Mouse (Mus musculus) brain, embryonic 18.5 days (tissue): ENCODE results near the gene Mink1.

ENCODE experiments used
- DNase-seq: peaks from one replicate; pipeline ENCODE4 v3.0.0-alpha.2; 2012; ENCODE audit warnings: low read depth, low spot score

Gene Mink1

DNA sequence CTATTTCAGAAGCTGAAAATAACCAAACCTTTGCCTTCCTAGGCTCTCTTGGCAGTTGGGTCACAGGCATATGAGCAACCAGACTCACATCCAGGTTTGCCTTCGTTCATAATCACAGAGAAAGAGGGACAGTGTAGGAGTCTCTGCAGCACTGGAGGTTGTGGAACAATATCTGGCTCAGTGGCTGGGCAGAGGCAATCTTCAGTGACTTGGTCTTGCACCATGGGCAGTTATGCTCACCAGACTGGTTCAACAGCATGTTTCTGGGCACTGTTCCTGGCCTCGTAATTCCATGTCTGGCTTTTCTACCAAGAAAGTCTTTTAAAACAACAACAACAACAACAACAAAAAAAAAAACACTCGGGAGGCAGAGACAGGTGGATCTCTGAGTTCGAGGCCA is 72.9 kb downstream of the Mink1 start:
- no peak for DNase-seq

DNA sequence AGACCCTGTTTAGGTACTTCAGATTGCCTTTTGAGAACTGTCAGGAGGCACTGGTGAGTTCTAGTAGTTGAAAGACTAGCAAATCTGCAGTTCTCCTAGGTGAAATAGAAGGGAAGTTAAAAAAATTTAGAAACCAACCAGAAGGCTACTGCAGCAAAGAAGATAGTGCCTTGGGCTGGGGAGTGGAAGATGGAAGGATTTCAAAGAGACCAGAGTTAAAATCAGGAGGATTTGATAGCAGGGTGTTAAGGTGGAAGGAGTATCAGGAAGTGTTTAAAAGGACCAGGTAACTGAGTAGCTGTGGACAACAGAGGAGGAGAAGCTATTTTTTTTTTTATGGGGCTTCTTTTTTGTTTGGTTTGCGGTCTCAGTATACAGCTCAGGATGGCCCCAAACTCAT is 75.1 kb downstream of the Mink1 start:
- DNase-seq = no peak

DNA sequence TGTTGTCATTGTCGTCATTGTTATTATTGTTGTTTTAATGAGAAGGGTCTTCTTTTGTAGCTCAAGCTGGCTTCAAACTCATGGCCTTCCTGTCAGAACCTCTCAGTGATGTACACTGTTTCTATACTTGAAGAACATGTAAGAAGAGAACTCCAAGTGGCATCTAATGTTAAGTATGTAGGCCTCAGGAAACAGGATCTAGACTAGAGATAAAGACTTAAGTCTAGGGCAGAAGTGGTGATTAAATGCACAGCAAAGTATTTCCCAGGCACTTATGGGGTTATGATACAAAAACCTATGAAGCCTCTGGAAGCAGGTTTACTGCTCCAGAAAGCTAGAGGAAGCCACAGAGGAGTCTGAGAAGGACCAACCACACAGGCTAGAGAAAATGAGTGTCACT is 75.6 kb downstream of the Mink1 start:
- no peak for DNase-seq

DNA sequence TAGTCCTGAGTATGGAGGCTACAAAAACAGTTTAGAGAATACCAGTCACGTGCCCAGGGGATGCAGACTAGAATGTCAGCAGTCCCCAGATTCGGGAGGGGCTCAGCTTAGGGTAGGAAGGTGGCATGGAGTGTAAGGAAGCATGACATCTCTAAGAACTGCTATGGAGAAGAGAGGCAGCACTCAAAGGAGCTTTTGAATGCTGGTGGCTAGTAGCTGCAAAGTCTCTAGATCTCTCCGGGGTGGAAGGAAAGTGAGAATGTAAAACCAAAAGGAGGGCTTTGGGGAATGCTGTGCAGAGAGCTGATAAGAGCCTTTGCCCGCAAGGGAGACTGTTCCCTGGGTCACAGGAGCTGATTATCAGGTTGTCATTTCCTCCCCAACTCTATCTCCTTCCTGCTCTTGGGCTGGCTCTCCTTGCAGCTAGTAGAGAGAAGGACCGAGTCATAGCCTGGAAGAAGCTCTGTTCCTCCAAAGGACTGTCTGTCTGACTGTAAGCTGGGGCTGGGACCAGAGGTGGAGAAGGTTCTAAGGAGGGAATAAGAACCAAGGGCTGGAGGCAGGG is 76.1 kb downstream of the Mink1 start, which contains the start of gene Gp1ba:
Gene Gp1ba, plus strand, starts transcription at position 409 of the 565 bp plus-strand sequence.
- no peak for DNase-seq

DNA sequence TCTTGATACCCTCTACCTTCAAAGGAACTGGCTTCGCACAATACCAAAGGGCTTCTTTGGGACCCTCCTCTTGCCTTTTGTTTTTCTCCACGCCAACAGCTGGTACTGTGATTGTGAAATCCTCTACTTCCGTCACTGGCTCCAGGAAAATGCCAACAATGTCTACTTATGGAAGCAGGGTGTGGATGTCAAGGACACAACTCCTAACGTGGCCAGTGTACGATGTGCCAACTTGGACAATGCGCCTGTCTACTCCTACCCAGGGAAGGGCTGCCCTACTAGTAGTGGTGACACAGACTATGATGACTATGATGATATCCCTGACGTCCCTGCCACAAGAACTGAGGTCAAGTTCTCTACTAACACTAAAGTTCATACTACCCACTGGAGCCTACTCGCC is 77.3 kb downstream of the Mink1 start:
- no peak for DNase-seq

DNA sequence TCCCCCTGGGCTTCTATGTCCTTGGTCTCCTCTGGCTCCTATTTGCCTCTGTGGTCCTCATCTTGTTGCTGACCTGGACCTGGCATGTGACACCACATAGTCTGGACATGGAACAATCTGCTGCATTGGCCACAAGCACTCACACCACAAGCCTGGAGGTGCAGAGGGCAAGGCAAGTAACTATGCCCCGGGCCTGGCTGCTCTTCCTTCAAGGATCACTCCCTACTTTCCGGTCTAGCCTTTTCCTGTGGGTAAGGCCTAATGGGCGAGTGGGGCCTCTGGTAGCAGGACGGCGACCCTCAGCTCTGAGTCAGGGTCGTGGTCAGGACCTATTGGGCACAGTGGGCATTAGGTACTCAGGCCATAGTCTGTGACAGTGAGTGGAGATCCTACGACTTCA is 78.6 kb downstream of the Mink1 start:
- DNase-seq = no peak

DNA sequence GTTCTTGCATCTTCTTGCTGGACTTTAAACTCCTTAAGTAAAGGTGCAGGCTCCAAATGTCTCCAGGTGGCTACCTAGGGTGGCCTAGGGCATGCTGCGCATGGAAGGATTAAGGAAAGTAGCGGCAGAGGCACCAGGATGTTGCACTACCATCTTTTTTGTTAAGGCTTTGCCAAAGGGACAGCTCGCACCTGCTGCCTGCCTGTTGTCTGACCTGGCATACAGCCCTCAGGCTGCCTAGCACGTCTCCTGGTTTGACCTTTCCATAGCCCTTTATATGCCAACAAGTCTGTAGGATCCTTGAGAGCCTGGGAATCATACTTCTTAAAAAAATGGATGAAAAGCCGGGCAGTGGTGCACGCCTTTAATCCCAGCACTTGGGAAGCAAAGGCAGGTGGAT is 80.4 kb downstream of the Mink1 start:
- DNase-seq = no peak

DNA sequence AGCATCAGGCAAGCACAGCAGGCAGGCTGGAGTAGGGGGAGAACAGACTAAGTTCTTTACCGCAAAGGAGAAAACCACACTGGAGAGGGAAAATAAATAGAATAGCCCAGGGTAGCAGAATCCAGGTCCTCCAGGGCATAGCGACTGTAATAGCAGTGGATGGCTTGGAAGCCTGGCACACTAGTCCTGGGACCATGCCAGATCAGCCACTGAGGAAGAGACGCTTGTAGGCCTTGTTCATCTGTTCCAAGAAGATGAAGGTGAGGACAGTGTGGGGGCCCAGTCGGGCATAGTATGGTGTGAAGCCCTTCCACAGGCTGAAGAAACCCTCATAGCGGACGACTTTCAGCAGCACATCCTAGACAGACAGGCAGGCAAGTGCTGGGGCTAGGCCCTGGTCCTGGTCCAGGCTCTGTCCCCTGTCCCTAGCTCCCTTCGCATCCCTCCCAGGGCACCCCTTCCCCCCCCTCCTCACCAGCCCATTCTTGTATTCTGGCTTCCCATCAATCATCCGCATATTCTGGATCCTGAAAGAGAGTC is 82.0 kb downstream of the Mink1 start:
- DNase-seq = no peak

DNA sequence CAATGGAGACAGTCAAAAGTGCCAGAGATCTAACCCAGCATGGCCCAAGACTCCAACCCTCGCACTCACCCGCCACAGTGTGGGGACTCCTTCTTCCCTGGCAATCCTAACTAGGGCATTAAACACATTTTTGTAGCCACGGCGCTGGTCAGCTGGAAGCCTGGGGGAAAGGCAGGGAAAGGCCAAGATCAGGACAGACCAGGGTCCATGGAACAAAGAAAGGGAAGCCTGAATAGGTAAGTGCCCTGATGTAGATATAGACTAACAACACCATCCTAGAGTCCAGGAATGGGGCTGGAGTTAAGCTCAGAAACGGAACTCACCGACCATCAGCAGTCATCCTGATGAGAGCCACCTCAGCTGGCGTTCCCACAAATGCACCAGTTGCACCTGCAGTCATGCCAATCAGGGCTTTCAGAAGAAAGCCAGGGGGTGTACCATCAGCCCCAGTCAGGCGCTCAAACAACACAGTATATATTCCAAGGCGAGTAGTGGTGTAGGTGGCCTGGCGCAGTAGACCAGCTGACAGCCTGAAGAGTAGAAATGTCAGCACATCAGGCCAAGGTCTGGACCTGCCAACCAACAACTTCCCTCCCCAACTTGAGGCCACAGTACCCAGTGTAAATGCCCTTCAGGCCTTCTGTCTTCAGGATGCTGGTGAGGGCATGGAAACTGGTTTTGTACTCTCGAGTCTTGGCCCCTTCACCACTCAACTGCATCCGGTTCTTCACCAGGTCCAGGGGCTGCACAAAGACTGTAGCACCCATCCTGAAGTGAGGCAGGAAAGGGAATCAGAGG is 83.0 kb downstream of the Mink1 start:
- DNase-seq = no peak

DNA sequence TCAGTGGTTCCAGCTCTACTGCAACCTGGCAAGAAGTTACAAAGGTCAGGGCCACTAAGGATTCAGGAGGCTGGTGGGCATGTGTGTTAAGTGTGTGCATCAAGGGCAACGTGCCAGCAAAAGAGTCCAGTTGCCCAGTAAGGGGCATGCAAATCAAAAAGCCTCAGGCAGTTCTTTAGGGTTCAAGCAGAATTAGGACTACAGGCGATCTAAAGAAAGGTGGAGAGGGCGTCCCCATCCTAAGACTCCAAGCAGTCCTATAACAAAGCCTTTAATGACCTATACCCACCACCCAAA is 83.5 kb downstream of the Mink1 start:
- DNase-seq = no peak

DNA sequence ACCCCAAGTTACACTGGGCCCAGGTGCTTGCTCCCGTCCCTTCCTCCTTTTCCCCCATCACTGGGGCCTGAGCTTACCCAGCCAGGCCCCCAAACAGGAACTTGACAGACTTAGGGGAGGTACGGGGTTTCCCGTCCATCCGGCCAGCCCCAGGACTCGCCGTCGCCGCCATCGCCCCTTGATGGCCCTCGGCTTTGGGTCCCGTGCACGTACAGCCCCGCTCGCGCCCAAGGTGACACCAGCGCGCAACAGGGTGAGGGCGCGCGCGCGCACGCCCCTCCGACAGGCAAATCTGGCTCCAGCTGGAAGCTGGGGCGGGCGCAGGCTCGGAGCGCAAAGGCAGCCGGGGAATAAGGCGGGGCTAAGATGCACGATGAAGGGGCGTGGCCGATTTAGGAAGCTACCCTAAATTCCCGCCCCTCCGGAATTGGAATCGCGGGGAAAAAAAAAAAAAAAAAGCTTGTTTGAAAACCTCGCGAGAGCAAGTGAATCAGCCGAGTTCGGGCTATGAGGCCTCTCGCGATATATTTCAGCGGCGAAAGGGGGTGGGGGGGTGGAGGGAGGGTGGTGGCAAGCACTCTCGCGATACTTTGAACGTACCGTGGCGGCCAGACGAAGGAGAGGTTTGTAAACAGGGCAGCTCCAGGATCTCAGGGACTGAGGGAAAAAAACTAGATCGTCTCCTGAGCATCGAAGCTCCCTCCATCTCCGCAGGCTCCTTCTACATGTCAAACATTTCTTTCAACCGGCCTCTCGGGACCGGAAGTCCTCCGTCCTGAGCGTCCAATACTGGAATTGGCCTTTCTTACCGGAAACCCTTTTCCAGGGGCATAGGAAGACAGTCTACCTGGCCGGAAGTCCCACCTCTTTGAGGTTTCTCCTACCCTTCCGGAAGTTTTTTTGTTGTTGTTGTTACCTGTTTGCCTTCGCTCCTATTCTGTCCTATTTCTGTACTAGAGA is 84.3 kb downstream of the Mink1 start, which contains the start of the genes Rnf167 and Slc25a11:
Gene Rnf167, plus strand, starts transcription at position 545 of the 960 bp plus-strand sequence.
Gene Slc25a11, minus strand, starts transcription at position 789 of the 960 bp plus-strand sequence.
- DNase-seq = peak; percentile 99

DNA sequence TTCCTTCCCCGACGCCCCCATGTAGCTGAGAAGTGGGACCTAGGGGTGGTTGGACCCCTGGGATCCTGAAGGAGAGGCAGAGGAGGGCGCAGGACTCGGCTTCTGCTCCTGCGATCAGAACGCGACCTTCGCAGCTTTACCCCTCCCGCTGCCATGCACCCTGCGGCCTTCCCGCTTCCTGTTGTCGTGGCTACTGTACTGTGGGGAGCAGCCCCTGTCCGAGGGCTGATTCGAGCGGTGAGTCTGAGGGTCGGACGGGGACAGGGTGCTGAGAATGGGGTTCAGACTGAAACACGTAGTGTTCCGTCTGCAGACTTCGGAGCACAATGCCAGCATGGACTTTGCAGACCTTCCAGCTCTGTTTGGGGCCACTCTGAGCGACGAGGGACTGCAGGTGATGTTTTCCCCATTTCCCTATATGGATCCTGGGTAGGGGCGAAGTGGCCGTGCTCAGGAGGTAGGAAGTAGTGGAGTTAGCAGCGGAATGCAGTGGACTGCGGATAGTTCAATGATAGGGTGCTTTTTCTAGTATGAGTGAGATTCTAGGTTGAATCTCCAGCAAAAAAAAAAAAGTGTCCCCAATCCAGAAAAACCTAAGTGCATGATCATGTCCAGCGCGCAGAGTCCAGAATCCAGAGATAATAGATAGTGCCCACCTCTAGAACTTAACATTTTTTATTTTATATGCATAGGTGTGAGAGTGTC is 85.2 kb downstream of the Mink1 start:
- DNase-seq = no peak

DNA sequence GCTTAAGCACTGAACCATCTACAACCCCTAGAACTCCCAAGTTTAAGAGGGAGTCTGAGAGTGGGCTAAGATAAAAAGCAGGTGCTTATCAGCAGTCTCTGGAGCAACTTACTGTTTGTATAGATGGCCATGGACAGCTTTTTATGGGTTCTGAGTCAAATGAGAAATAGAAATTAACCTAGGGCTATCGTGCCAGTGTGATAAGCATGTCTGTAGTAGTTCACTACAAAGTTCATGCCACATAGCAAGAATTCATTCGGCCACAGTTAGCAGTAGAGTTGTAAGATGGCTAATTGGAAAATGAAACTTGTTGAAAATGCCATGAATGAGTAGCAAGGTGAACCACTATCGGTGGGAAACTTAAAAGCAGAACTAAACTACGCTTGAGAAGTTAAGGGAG is 85.8 kb downstream of the Mink1 start:
- DNase-seq = no peak

DNA sequence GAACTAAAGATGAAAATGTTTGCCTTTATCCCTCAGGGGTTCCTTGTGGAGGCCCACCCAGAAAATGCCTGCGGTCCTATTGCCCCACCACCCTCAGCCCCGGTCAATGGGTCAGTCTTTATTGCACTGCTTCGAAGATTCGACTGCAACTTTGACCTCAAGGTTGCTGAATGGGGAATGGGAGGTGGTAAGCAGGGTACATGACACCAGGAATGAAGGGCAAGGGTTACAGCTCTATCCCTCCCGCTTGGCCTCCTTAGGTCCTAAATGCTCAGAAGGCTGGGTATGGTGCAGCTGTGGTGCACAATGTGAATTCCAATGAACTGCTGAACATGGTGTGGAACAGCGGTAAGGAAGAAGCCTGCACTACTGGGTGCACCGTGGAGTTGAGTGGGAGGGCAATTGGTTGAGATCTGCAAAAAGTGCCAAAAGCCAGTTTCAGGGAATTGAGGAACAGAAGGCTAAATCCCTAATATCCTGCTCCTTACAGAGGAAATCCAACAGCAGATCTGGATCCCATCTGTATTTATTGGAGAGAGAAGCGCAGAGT is 86.6 kb downstream of the Mink1 start:
- no peak for DNase-seq

DNA sequence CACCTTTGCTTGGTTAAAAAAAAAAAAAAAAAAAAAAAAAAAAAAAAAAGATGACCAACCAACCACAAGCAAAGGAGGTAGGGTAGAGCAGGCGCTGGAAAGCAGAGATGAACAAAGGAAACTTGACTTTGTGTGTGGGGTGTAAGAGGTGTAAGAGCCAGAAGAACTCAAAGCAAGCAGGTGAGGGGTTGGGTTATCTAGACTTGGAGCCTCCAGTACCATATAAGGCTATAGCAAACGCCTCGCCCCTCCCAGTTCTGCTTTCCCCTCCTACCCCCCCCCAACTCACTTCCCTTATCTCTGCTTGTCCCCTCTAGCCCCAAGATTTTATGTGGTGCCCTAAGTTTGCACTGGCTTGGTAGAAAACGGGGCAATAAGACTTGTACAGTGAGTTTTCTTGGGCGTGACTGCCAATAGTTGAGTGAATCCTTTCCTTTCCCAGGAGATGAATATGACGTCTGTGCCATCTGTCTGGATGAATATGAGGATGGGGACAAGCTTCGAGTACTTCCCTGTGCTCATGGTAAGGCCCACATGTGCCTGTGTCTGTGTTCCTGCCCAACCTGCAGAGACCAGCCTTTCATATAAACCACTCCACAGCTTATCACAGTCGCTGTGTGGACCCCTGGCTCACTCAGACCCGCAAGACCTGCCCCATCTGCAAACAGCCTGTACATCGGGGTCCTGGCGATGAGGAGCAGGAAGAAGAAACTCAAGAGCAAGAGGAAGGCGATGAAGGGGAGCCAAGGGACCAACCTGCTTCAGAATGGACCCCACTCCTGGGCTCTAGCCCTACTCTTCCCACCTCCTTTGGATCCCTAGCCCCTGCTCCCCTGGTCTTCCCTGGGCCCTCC is 87.9 kb downstream of the Mink1 start:
- no peak for DNase-seq

DNA sequence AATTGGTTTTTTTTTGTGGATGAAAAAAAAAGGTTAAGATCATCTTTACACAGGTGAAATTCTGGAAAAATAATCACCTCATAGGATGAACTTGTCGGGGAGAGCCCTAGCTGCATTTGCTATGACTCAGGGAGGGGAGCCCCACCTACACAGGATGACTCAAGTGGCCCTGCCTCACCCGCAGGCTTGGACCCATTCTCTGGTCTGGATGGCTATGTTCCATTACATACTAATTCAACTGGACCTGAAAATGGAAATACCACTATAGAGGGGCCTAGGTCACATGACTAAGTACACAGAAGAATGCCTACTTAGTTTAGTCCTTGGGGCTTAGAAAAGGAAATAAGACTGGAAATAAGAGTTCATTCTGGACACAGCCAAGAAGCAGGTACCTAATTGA is 88.7 kb downstream of the Mink1 start:
- no peak for DNase-seq

DNA sequence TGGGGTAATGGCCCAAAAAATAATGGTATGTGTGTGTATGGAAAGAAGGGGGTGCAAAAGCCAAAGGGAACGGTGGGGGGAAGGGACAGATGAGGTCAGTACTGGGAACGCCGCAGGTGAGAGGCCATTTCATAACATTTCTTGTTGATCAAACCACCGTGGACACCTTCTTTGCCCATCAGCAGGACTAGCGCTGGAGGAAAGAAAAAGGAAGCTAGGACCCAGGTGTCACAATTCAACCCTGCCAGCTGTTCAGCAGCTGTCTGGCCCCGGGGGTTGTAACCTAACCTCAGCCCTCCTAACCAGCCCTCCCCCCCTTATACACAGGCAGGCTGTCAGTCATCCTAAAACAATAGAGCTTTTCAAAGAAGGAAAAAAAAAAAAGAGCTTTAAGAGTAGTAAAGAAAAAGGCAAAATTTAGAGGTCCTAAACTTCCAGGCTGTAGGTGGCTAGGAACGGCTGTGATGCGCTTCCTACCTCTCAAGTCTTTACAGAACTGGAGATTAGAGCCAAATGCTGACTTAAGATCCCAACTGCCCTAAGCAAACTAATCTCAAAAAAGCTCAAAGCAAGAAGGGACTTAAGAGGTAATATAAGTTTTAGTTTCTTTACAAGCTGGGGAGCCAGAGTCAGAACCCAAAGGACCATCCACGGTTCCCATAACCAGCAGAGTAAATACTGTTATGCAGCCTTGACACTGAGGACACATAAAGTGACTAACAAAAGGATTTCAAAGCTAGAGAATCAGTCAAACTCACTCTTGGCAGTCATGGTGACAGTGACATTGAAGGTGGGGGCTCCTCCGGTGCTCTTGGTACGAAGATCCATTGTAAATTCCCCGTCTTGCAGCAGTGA is 89.6 kb downstream of the Mink1 start:
- DNase-seq = no peak

DNA sequence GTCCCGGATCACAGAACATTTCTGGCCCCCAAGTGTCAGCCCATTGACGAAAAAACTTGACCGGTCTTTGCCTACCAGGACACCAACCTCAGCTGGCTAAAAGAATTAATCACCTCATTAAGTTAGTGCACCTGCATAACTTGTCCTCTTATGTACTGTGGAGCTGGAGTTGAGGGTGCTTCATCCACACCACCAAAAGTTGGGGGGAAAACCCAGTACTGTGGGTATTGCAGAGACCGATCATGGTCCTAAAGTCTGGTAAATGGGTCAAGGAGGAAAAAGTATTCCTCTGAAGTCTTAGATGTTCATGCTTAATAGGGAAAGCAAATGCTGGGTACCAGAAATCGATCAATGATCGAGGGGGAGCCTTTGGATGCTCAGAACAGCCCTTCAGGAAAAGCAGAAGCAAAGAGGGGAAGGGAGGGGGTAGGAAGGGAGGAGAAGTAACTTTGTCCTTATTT is 90.2 kb downstream of the Mink1 start:
- DNase-seq = no peak
